Mouse (Mus musculus) c-Kit-positive CD71-negative TER-119-negative erythroid progenitor cells, embryonic 14.5 days (primary cell): Measurements from ENCODE around the gene Nkpd1.

ENCODE experiments used
- DNase-seq: peaks from one replicate; pipeline ENCODE4 v3.0.0-alpha.2; 2013; ENCODE audit warnings: low read depth

Nkpd1 gene

GRCm38 (mm10) chr7:19517652-19518365 is at the start of gene Nkpd1:
Gene Nkpd1 (plus strand): TSS chr7:19517838.
- DNase-seq: no peak

GRCm38 (mm10) chr7:19468279-19468678 is 49.4 kb upstream of the Nkpd1 start:
- no peak for DNase-seq

GRCm38 (mm10) chr7:19469404-19469803 is 48.2 kb upstream of the Nkpd1 start:
- no peak for DNase-seq

- DNase-seq: no peak
Measured at GRCm38 (mm10) chr7:19470308-19470707, 47.3 kb upstream of the Nkpd1 start.

GRCm38 (mm10) chr7:19472403-19472802 is 45.2 kb upstream of the Nkpd1 start:
- no peak for DNase-seq

- no peak for DNase-seq
Measured at GRCm38 (mm10) chr7:19473875-19474443, 43.7 kb upstream of the Nkpd1 start.

- no peak for DNase-seq
Measured at GRCm38 (mm10) chr7:19477084-19477483, 40.6 kb upstream of the Nkpd1 start.

- DNase-seq: no peak
Measured at GRCm38 (mm10) chr7:19477624-19478384, 39.8 kb upstream of the Nkpd1 start.

GRCm38 (mm10) chr7:19483281-19483680 is 34.4 kb upstream of the Nkpd1 start:
- no peak for DNase-seq

GRCm38 (mm10) chr7:19485488-19485887 is 32.1 kb upstream of the Nkpd1 start:
- no peak for DNase-seq

GRCm38 (mm10) chr7:19486549-19486948 is 31.1 kb upstream of the Nkpd1 start:
- DNase-seq: no peak

- no peak for DNase-seq
Measured at GRCm38 (mm10) chr7:19489525-19489924, 28.1 kb upstream of the Nkpd1 start.

GRCm38 (mm10) chr7:19491731-19492130 is 25.9 kb upstream of the Nkpd1 start:
- DNase-seq: no peak

- DNase-seq: no peak
Measured at GRCm38 (mm10) chr7:19494751-19495474, 22.7 kb upstream of the Nkpd1 start.

GRCm38 (mm10) chr7:19495521-19496213 is 22.0 kb upstream of the Nkpd1 start:
- no peak for DNase-seq

GRCm38 (mm10) chr7:19496214-19496555 is 21.5 kb upstream of the Nkpd1 start:
- DNase-seq: no peak

GRCm38 (mm10) chr7:19498326-19498725 is 19.3 kb upstream of the Nkpd1 start:
- DNase-seq: no peak

- no peak for DNase-seq
Measured at GRCm38 (mm10) chr7:19500420-19501363, 16.9 kb upstream of the Nkpd1 start.

- no peak for DNase-seq
Measured at GRCm38 (mm10) chr7:19501658-19502057, 16.0 kb upstream of the Nkpd1 start.

GRCm38 (mm10) chr7:19503481-19504068 is 14.1 kb upstream of the Nkpd1 start:
- no peak for DNase-seq
